Mouse (Mus musculus): Measurements from ENCODE around the gene Atp4a.

DNA sequence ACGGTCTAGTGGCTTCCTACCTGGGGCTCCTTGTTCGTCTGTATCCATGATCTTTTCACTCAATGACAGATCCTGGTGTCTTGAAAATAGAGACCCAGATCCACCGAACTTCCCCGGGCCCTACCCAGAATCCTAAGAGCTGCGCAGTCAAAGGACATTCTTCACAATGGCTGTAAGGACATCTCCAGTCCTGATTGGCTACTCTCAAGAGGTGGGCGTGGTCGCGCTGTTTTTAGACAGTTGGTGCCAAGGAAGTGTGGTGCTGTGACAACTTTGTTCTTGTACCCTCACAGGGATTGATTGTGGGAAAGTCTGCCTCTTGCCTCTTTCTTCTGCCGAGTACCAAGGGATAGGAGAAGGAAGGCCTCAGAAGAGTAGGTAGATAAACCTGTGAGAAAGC lies 40.5 kb upstream of the Atp4a start, which contains the start of gene Pmis2:
- no peak for TF ChIP-seq ZC3H11A (IDR thresholded peaks at IDR 0.05; ENCODE audit: borderline replicate concordance, low read depth, low read length)
- TF ChIP-seq MAFK (IDR thresholded peaks at IDR 0.05; ENCODE audit: insufficient read depth, low read depth, low read length) = no peak
- TF ChIP-seq HCFC1 (IDR thresholded peaks at IDR 0.05; ENCODE audit: borderline replicate concordance, insufficient read depth, low read length) = no peak

Data from ES-E14 (cell line).